Mouse (Mus musculus) embryonic facial prominence, embryonic 11.5 days (tissue): ENCODE measurements around the gene Aar2. TPM values are rescaled to one million over a fixed set of nuclear protein-coding genes. Genes with fewer than 3 reads are reported as not detected.
A peak's percentile ranks its signal among the peaks of the same experiment; 100 is the strongest.

Experiments
- ATAC-seq: fragments of 200-750 bp; cut with Nextera tagmentation; replicated peaks from 2 replicates; pipeline ENCODE4 v1.8.0; 2017; ENCODE audit warnings: low read depth; ENCODE audit not compliant: insufficient number of reproducible peaks, low FRiP score, low TSS enrichment
- DNase-seq: peaks from one replicate; pipeline ENCODE4 v3.0.0-alpha.2; 2015; ENCODE audit warnings: low spot score
- H3K27ac ChIP-seq: fragments of 300-500 bp; sonication (generic); replicated peaks from 2 replicates; pipeline ENCODE4 v1.5.1; 2014; ENCODE audit warnings: mild to moderate bottlenecking, low read depth, low read length, control low read depth
- H3K27me3 ChIP-seq: fragments of 300-500 bp; sonication (generic); 2 replicates; pipeline ENCODE4 v1.6.1; 2014; ENCODE audit warnings: mild to moderate bottlenecking, low read length, moderate library complexity, mixed read lengths; ENCODE audit not compliant: control insufficient read depth, insufficient read depth
- H3K36me3 ChIP-seq: fragments of 300-500 bp; sonication (generic); replicated peaks from 2 replicates; pipeline ENCODE4 v1.6.1; 2014; ENCODE audit warnings: low read depth, mild to moderate bottlenecking, low read length, moderate library complexity, mixed read lengths; ENCODE audit not compliant: control insufficient read depth, insufficient read depth
- H3K4me1 ChIP-seq: fragments of 300-500 bp; sonication (generic); 2 replicates; pipeline ENCODE4 v1.6.1; 2014; ENCODE audit warnings: low read length, mixed read lengths; ENCODE audit not compliant: control insufficient read depth, insufficient read depth
- H3K4me2 ChIP-seq: fragments of 300-500 bp; sonication (generic); 2 replicates; pipeline ENCODE4 v1.6.1; 2014; ENCODE audit warnings: low read depth, mild to moderate bottlenecking, control low read depth, low read length, moderate library complexity
- H3K4me3 ChIP-seq: fragments of 300-500 bp; sonication (generic); 2 replicates; pipeline ENCODE4 v1.5.1; 2014; ENCODE audit warnings: low read depth, low read length, control low read depth
- H3K9ac ChIP-seq: fragments of 300-500 bp; sonication (generic); replicated peaks from 2 replicates; pipeline ENCODE4 v1.6.1; 2014; ENCODE audit warnings: mild to moderate bottlenecking, control low read depth, low read length
- H3K9me3 ChIP-seq: fragments of 300-500 bp; sonication (generic); replicated peaks from 2 replicates; pipeline ENCODE4 v1.6.1; 2016; ENCODE audit warnings: mild to moderate bottlenecking, low read length, inconsistent platforms, mixed read lengths; ENCODE audit not compliant: control insufficient read depth
- WGBS: fragments of 180-500 bp; shearing (Covaris S2); extraction: QIAGEN DNeasy Blood & Tissue Kit; methylation state at CpG from one replicate; pipeline ENCODE4 v1.1.7; 2014; 5-methylcytosine and 5-hydroxymethylcytosine counted together
- polyA plus RNA-seq: library from polyadenylated mRNA; unstranded; fragments of >200 nt; fragmentation: Nextera tagmentation; extraction: Ambion mirVana; gene quantifications from 2 replicates; pipeline ENCODE4 v1.2.1, GENCODE M21; 2014

The Aar2 gene
- polyA plus RNA-seq, result 50.7 and 51.0 TPM in 2 replicates

GRCm38 (mm10) chr2:156547123-156547891 lies at the start of gene Aar2:
Gene Aar2 (plus strand): TSS chr2:156547584.
- no peaks in the 10 kb centered on the region for H3K4me1 ChIP-seq
- H3K9ac ChIP-seq, result peak within 1 kb of the TSS; percentile 90
- H3K4me3 ChIP-seq, result peak within 1 kb of the TSS; percentile 85
- no peaks in the 10 kb centered on the region for H3K27me3 ChIP-seq
- ATAC-seq (no peak), DNase-seq (peak; percentile 85)
- WGBS, result 5% methylated on average over 39 of the region's 39 CpGs
- H3K36me3 ChIP-seq, result no peaks in the 10 kb centered on the region; the same call in 1 of the 2 replicates
- H3K27ac ChIP-seq, result peak within 1 kb of the TSS; percentile 65
- H3K4me2 ChIP-seq, result peak within 1 kb of the TSS; percentile 56
- H3K9me3 ChIP-seq, result no peaks in the 10 kb centered on the region

GRCm38 (mm10) chr2:156497915-156498314 lies 49.5 kb upstream of the Aar2 start:
- no peak overlapping the region for H3K4me2 ChIP-seq
- no peaks in the 10 kb centered on the region for H3K27me3 ChIP-seq
- no peak for ATAC-seq
- 0 out of 2 replicates have a peak, but pooled peaks cover 3% of the 10 kb centered on the region for H3K4me1 ChIP-seq
- H3K36me3 ChIP-seq, result no peaks in the 10 kb centered on the region
- peak; percentile 76 for DNase-seq
- no peak overlapping the region for H3K9ac ChIP-seq
- WGBS, result 49% methylated on average over 5 of the region's 5 CpGs
- no peaks in the 10 kb centered on the region for H3K9me3 ChIP-seq
- no peak overlapping the region for H3K4me3 ChIP-seq
- H3K27ac ChIP-seq, result no peak overlapping the region

- Histone ChIP-seq H3K9me3 (no peaks in the 10 kb centered on the region), H3K9ac (no peak overlapping the region), H3K4me3 (no peak overlapping the region), H3K4me2 (no peak overlapping the region), H3K27ac (no peak overlapping the region), H3K36me3 (no peaks in the 10 kb centered on the region), H3K4me1 (no peaks in the 10 kb centered on the region), H3K27me3 (no peaks in the 10 kb centered on the region)
- ATAC-seq (no peak), DNase-seq (no peak)
- 97% methylated on average over 1 of the region's 1 CpGs for WGBS
These were observed 46.4 kb upstream of the Aar2 start for GRCm38 (mm10) chr2:156501025-156501424.

- ATAC-seq (no peak), DNase-seq (no peak)
- H3K4me2 ChIP-seq, result no peak overlapping the region
- no peaks in the 10 kb centered on the region for H3K27me3 ChIP-seq
- no peak overlapping the region for H3K9ac ChIP-seq
- no peak overlapping the region for H3K27ac ChIP-seq
- H3K4me3 ChIP-seq, result no peak overlapping the region
- 92% methylated on average over 13 of the region's 13 CpGs for WGBS
- H3K9me3 ChIP-seq, result no peaks in the 10 kb centered on the region
- no peaks in the 10 kb centered on the region for H3K4me1 ChIP-seq
- no peaks in the 10 kb centered on the region for H3K36me3 ChIP-seq
These were observed 41.9 kb upstream of the Aar2 start for GRCm38 (mm10) chr2:156505533-156505932.

GRCm38 (mm10) chr2:156512028-156512427 lies 35.4 kb upstream of the Aar2 start:
- no peak for DNase-seq
- Histone ChIP-seq H3K4me2 (no peak overlapping the region), H3K4me1 (no peaks in the 10 kb centered on the region), H3K9ac (no peak overlapping the region), H3K36me3 (0 out of 2 replicates have a peak, but pooled peaks cover 2% of the 10 kb centered on the region), H3K9me3 (no peaks in the 10 kb centered on the region), H3K4me3 (no peak overlapping the region), H3K27me3 (no peaks in the 10 kb centered on the region), H3K27ac (no peak overlapping the region)
- 77% methylated on average over 7 of the region's 7 CpGs for WGBS
- no peak for ATAC-seq

GRCm38 (mm10) chr2:156512561-156512960 lies 34.8 kb upstream of the Aar2 start:
- Histone ChIP-seq H3K4me3 (no peak overlapping the region), H3K36me3 (0 out of 2 replicates have a peak, but pooled peaks cover 2% of the 10 kb centered on the region), H3K4me2 (no peak overlapping the region), H3K9ac (no peak overlapping the region), H3K27me3 (no peaks in the 10 kb centered on the region), H3K9me3 (no peaks in the 10 kb centered on the region), H3K4me1 (no peaks in the 10 kb centered on the region), H3K27ac (no peak overlapping the region)
- 65% methylated on average over 5 of the region's 6 CpGs for WGBS
- ATAC-seq (no peak), DNase-seq (no peak)

- Histone ChIP-seq H3K9me3 (no peaks in the 10 kb centered on the region), H3K27ac (no peak overlapping the region), H3K4me3 (no peak overlapping the region), H3K36me3 (0 out of 2 replicates have a peak, but pooled peaks cover 2% of the 10 kb centered on the region), H3K4me1 (no peaks in the 10 kb centered on the region), H3K27me3 (no peaks in the 10 kb centered on the region), H3K9ac (no peak overlapping the region), H3K4me2 (no peak overlapping the region)
- DNase-seq (no peak), ATAC-seq (no peak)
- WGBS, result 88% methylated on average over 9 of the region's 9 CpGs
These were observed 32.3 kb upstream of the Aar2 start for GRCm38 (mm10) chr2:156515102-156515501.

GRCm38 (mm10) chr2:156515565-156516185 lies 31.7 kb upstream of the Aar2 start:
- Histone ChIP-seq H3K9me3 (no peaks in the 10 kb centered on the region), H3K9ac (no peak overlapping the region), H3K4me1 (no peaks in the 10 kb centered on the region), H3K36me3 (0 out of 2 replicates have a peak, but pooled peaks cover 2% of the 10 kb centered on the region), H3K27me3 (no peaks in the 10 kb centered on the region), H3K4me2 (no peak overlapping the region), H3K4me3 (no peak overlapping the region), H3K27ac (no peak overlapping the region)
- ATAC-seq, result peak; percentile 29; the same call in 1 of the 2 replicates
- peak; percentile 78 for DNase-seq
- WGBS, result 27% methylated on average over 7 of the region's 7 CpGs
